Mouse (Mus musculus) CH12.LX (cell line): ENCODE measurements around the gene Bmi1. TPM values are rescaled to one million over a fixed set of nuclear protein-coding genes. Genes with fewer than 3 reads are reported as not detected.

Experiments
- DNase-seq: peaks from one replicate; pipeline ENCODE4 v3.0.0-alpha.2; 2013; ENCODE audit errors: extremely low read depth
- H3K27ac ChIP-seq: 2 replicates; pipeline ENCODE4 v1.5.1; 2012; ENCODE audit warnings: low read depth, mild to moderate bottlenecking, control low read depth, moderate library complexity; ENCODE audit not compliant: insufficient read depth
- H3K27me3 ChIP-seq: replicated peaks from 2 replicates; pipeline ENCODE3; 2012; ENCODE audit warnings: inconsistent platforms
- H3K36me3 ChIP-seq, 2 experiments: replicated peaks in 1 of 2; 2 replicates each; pipeline versions ENCODE3 to v1.6.1; 2012; ENCODE audit warnings: inconsistent platforms in 1 of 2, low read length in 1 of 2, mild to moderate bottlenecking in 1 of 2, mixed read lengths in 1 of 2, moderate library complexity in 1 of 2; ENCODE audit not compliant: control insufficient read depth in 1 of 2, insufficient read depth in 1 of 2
- H3K4me1 ChIP-seq, 2 experiments: 2 replicates each; pipeline ENCODE4 v1.6.1; 2012; ENCODE audit warnings: inconsistent platforms in 1 of 2, moderate library complexity in 1 of 2; ENCODE audit not compliant: insufficient read depth in 2 of 2, control insufficient read depth in 1 of 2
- H3K4me2 ChIP-seq: 2 replicates; pipeline ENCODE4 v1.6.1; 2012; ENCODE audit warnings: low read depth, mild to moderate bottlenecking, control low read depth; ENCODE audit not compliant: poor library complexity, insufficient read depth, severe bottlenecking
- H3K4me3 ChIP-seq, 3 experiments: fragments of 150-350 bp in 1 of 3; sonication (generic) in 1 of 3; replicated peaks in 1 of 3; 2 replicates each; pipeline versions ENCODE3 to v1.5.1; 2011 to 2012; ENCODE audit warnings: low read depth in 2 of 3, low read length in 2 of 3, mild to moderate bottlenecking in 2 of 3, moderate library complexity in 2 of 3, control low read depth in 1 of 3, improper control_type of control experiment in 1 of 3, inconsistent platforms in 1 of 3, mixed read lengths in 1 of 3; ENCODE audit not compliant: poor library complexity in 1 of 3
- H3K79me2 ChIP-seq: replicated peaks from 2 replicates; pipeline ENCODE4 v1.6.1; 2012; ENCODE audit warnings: mild to moderate bottlenecking, moderate library complexity; ENCODE audit not compliant: control insufficient read depth, poor library complexity, insufficient read depth, severe bottlenecking; ENCODE audit errors: extremely low read depth
- H3K9ac ChIP-seq: 2 replicates; pipeline ENCODE4 v1.6.1; 2012; ENCODE audit warnings: low read depth, mild to moderate bottlenecking, control low read depth, moderate library complexity; ENCODE audit not compliant: insufficient read depth
- H3K9me3 ChIP-seq: replicated peaks from 2 replicates; pipeline ENCODE3; 2012; ENCODE audit warnings: low read length, inconsistent platforms, mixed read lengths
- BHLHE40 ChIP-seq: IDR thresholded peaks from 2 replicates; pipeline ENCODE4 v1.6.1; 2011; ENCODE audit warnings: mild to moderate bottlenecking, low read depth, low read length, improper control_type of control experiment
- CHD1 ChIP-seq: IDR thresholded peaks from 2 replicates; pipeline ENCODE4 v1.6.1; 2012; ENCODE audit warnings: low read depth, low read length, improper control_type of control experiment, inconsistent platforms
- CHD2 ChIP-seq: IDR thresholded peaks from 2 replicates; pipeline ENCODE4 v1.6.1; 2011; ENCODE audit warnings: low read length, improper control_type of control experiment
- CTCF ChIP-seq, 2 experiments: IDR thresholded peaks in 1 of 2; conservative IDR thresholded peaks in 1 of 2; 2 replicates each; pipeline ENCODE4 v1.5.1; 2011 to 2012; ENCODE audit warnings: low read depth in 2 of 2, low read length in 2 of 2, improper control_type of control experiment in 1 of 2, inconsistent platforms in 1 of 2, mild to moderate bottlenecking in 1 of 2, moderate library complexity in 1 of 2
- IRF4 ChIP-seq: IDR thresholded peaks from 2 replicates; pipeline ENCODE4 v1.6.1; 2014; ENCODE audit warnings: low read depth, mild to moderate bottlenecking, inconsistent platforms, low read length, improper control_type of control experiment
- JUN ChIP-seq: IDR thresholded peaks from 2 replicates; pipeline ENCODE4 v1.6.1; 2011; ENCODE audit warnings: low read depth, mild to moderate bottlenecking, low read length, improper control_type of control experiment, moderate library complexity; ENCODE audit not compliant: insufficient read depth
- JUND ChIP-seq: conservative IDR thresholded peaks from 2 replicates; pipeline ENCODE4 v1.6.1; 2011; ENCODE audit warnings: low read depth, low read length, improper control_type of control experiment
- KAT2A ChIP-seq: IDR thresholded peaks from 2 replicates; pipeline ENCODE4 v1.6.1; 2012; ENCODE audit warnings: low read length, improper control_type of control experiment, inconsistent platforms; ENCODE audit not compliant: insufficient replicate concordance
- MAX ChIP-seq: IDR thresholded peaks from 2 replicates; pipeline ENCODE4 v1.6.1; 2011; ENCODE audit warnings: low read length, improper control_type of control experiment
- MEF2A ChIP-seq: IDR thresholded peaks from 2 replicates; pipeline ENCODE4 v1.6.1; 2014; ENCODE audit warnings: low read depth, mild to moderate bottlenecking, inconsistent platforms, low read length, improper control_type of control experiment, borderline replicate concordance
- MXI1 ChIP-seq: IDR thresholded peaks from 2 replicates; pipeline ENCODE4 v1.6.1; 2011; ENCODE audit warnings: mild to moderate bottlenecking, low read depth, low read length, improper control_type of control experiment
- MYC ChIP-seq: IDR thresholded peaks from 2 replicates; pipeline ENCODE4 v1.6.1; 2011; ENCODE audit warnings: low read depth, mild to moderate bottlenecking, improper control_type of control experiment, low read length
- NRF1 ChIP-seq: IDR thresholded peaks from 2 replicates; pipeline ENCODE4 v1.6.1; 2014; ENCODE audit warnings: low read depth, mild to moderate bottlenecking, inconsistent platforms, low read length, improper control_type of control experiment, moderate library complexity
- PAX5 ChIP-seq: IDR thresholded peaks from 2 replicates; pipeline ENCODE4 v1.6.1; 2012; ENCODE audit warnings: low read length, inconsistent platforms, mixed read lengths
- RAD21 ChIP-seq: IDR thresholded peaks from 2 replicates; pipeline ENCODE4 v1.6.1; 2011; ENCODE audit warnings: low read depth, mild to moderate bottlenecking, low read length, improper control_type of control experiment, moderate library complexity
- RCOR1 ChIP-seq: conservative IDR thresholded peaks from 2 replicates; pipeline ENCODE4 v1.6.1; 2012; ENCODE audit warnings: low read depth, mild to moderate bottlenecking, inconsistent platforms, low read length, improper control_type of control experiment
- SIN3A ChIP-seq: IDR thresholded peaks from 2 replicates; pipeline ENCODE4 v1.6.1; 2012; ENCODE audit warnings: low read length, improper control_type of control experiment, inconsistent platforms
- TBP ChIP-seq: conservative IDR thresholded peaks from 2 replicates; pipeline ENCODE4 v1.6.1; 2011; ENCODE audit warnings: low read depth, low read length, improper control_type of control experiment
- UBTF ChIP-seq: IDR thresholded peaks from 2 replicates; pipeline ENCODE4 v1.6.1; 2012; ENCODE audit warnings: low read depth, mild to moderate bottlenecking, inconsistent platforms, low read length, improper control_type of control experiment, moderate library complexity
- ZC3H11A ChIP-seq: IDR thresholded peaks from 2 replicates; pipeline ENCODE4 v1.6.1; 2012; ENCODE audit warnings: low read depth, mild to moderate bottlenecking, inconsistent platforms, low read length, improper control_type of control experiment
- ZKSCAN1 ChIP-seq: IDR thresholded peaks from 2 replicates; pipeline ENCODE4 v1.6.1; 2012; ENCODE audit warnings: low read depth, inconsistent platforms, low read length, improper control_type of control experiment, borderline replicate concordance
- ZMIZ1 ChIP-seq: IDR thresholded peaks from 2 replicates; pipeline ENCODE4 v1.6.1; 2012; ENCODE audit warnings: low read depth, mild to moderate bottlenecking, inconsistent platforms, low read length, improper control_type of control experiment
- ZNF384 ChIP-seq: IDR thresholded peaks from 2 replicates; pipeline ENCODE4 v1.6.1; 2012; ENCODE audit warnings: low read depth, low read length, improper control_type of control experiment, inconsistent platforms
- dilution Hi-C: fragments of 300-500 bp; cut with MboI; formaldehyde crosslinking; loops from 2 replicates; pipeline ENCODE4 v1.14.3; 2020; ENCODE audit warnings: low sequenced_read_pairs; ENCODE audit not compliant: extremely low pct_unique_long_range_greater_than_20kb, extremely low pct_ligation_motif_present
- in situ Hi-C: fragments of 300-500 bp; cut with MboI; formaldehyde crosslinking; loops from 3 replicates; pipeline ENCODE4 v1.14.3; 2019; ENCODE audit warnings: low sequenced_read_pairs, low pct_ligation_motif_present, low pct_unique_long_range_greater_than_20kb, mixed read lengths
- polyA plus RNA-seq: library from polyadenylated mRNA; unstranded; fragments of >175 nt; gene quantifications from 2 replicates; pipeline ENCODE4 v1.2.1, GENCODE M21; 2012; ENCODE audit warnings: low read depth; ENCODE audit not compliant: insufficient read length
- total RNA-seq, 2 experiments: library from RNA; depleted of rRNA; stranded (reverse); fragments of 300-350 nt in 1 of 2; fragments of >200 nt in 1 of 2; gene quantifications; 2 replicates each; pipeline ENCODE4 v1.2.3; 2012 to 2014

Gene Bmi1
- total and polyA plus RNA-seq, 3 experiments = 38.6 to 87.0 (median 51.0) TPM

DNA sequence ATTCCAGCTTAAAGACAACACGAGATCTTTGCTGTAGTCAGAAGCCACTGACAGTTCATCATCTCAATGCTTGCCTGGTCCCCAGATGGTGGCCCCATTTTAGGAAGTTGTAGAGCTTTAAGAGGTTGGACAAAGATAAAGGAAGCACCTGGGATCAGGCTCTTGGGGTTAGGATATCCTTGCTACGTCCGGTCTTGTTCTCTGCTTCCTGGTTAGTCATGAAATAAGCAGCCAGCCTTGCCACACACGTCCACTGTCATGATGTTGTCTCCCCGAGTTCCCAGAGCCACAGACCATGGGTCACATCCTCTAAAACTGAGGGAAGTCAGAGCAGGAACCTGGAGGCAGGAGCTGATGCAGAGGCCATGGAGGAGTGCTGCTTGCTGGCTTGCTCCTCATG, 46.3 kb upstream of the Bmi1 start:
- dilution Hi-C loops (no loop called here), in situ Hi-C loops (no loop called here)
- Histone ChIP-seq H3K4me2 (no peak overlapping the region), H3K27ac (no peak overlapping the region), H3K79me2 (no peaks in the 10 kb centered on the region), H3K27me3 (no peaks in the 10 kb centered on the region), H3K4me3 (no peak overlapping the region), H3K9me3 (no peaks in the 10 kb centered on the region), H3K9ac (no peak overlapping the region), H3K36me3 (no peaks in the 10 kb centered on the region), H3K4me1 (peaks cover 4 to 12% of the 10 kb centered on the region in 2 experiments; a peak in 1 of 4 replicates)
- no peak for DNase-seq
- TF ChIP-seq JUN (no peak), MEF2A (no peak), RAD21 (no peak), ZKSCAN1 (no peak), TBP (no peak), ZMIZ1 (no peak), MAX (no peak), CHD1 (no peak), NRF1 (no peak), MXI1 (no peak), ZC3H11A (no peak), BHLHE40 (no peak), SIN3A (no peak), JUND (no peak), PAX5 (no peak), RCOR1 (no peak), UBTF (no peak), IRF4 (no peak), KAT2A (no peak), CHD2 (no peak)

DNA sequence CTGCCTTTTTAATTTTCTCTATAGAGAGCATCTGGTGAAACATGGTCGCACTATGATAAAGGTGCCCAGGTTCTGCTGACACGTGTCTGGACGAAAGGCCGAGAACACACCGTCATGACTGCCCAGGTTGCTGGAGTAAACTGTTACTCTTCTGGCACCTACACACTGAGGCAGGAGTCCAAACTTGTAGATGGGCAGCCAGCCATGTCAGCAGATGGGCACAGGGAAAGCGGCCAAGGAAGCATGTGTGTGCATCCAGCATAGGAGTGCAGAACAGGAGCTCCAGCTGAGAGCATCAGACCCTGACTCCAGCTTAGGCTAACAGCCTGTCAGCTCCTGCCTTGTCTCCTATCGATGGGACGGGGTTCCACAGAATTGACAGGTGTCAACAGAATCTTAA, 41.8 kb upstream of the Bmi1 start:
- Histone ChIP-seq H3K4me1 (0 out of 4 replicates have a peak, but pooled peaks cover 0 to 3% of the 10 kb centered on the region in 2 experiments), H3K36me3 (no peaks in the 10 kb centered on the region), H3K27me3 (no peaks in the 10 kb centered on the region), H3K4me2 (no peak overlapping the region), H3K27ac (no peak overlapping the region), H3K4me3 (no peak overlapping the region), H3K9ac (no peak overlapping the region), H3K79me2 (no peaks in the 10 kb centered on the region), H3K9me3 (peaks cover 4% of the 10 kb centered on the region)
- TF ChIP-seq MYC (no peak), ZC3H11A (no peak), ZKSCAN1 (no peak), CTCF (conservative IDR thresholded peaks at IDR 0.05 in 1 of 2, IDR thresholded peaks at IDR 0.05 in 1 of 2; ENCODE audit: low read depth in 2 of 2, low read length in 2 of 2) (no peak), CHD1 (no peak), ZNF384 (no peak), SIN3A (no peak)
- dilution Hi-C loops = no loop called here
- in situ Hi-C loops = no loop called here
- DNase-seq = no peak
